Mouse (Mus musculus): ENCODE results near the gene RPS10-NUDT3. TPM values are rescaled to one million over a fixed set of nuclear protein-coding genes. Genes with fewer than 3 reads are reported as not detected.

The RPS10-NUDT3 gene
- polyA plus RNA-seq, 1 experiment from 2014 or later: not detected

DNA sequence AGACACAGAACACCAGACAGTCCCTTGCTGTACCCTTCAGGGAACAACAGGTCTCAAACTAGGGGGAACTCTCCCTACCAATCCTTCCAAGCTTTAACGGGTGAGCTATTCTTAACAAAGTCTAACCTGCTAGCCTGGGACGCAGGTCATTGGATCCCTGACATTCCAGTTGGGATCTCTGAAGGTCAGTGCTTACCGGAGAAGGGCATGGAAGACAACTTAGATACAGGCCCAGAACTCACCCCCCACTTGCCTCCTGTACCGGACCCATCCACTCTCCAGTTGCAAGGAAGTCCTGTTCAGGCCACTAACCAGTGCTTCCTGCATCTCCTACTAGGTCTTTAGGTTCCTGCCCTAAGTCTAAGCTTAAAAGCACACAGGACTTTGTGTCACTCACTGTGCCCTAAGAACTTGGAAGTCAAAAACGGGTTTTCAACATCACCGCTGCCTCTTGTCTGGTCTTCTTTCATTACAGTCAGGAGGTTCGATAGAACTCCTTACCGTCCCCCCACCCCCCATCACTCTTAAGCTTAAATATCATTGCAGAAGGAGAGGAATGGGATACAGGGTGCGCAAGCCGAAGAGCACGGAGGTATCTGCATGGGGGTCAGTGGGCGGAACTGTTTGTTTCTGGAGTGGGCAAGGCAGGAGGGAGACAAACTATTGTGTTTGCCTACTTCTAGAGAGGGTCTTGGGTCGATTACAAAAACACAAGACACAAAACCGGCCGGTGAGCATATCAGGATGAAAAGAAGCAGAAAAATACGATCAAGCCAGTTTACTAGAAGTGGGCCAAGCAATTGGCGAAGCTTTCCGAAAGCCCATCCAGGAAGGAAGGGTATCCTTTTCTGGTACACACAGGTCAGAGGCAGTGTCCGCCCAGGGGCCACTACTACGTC lies 80.7 kb downstream of the RPS10-NUDT3 start:
- ATAC-seq: no peak
- Histone ChIP-seq H3K4me2 (ENCODE audit: low read length) (peak overlapping the region; percentile 81), H3K4me3 (replicated peaks; ENCODE audit: low read length) (no peak overlapping the region), H3K36me3 (ENCODE audit: control insufficient read depth, insufficient read depth) (no peaks in the 10 kb centered on the region), H3K27ac (ENCODE audit: low read length) (no peak overlapping the region), H3K9ac (replicated peaks; ENCODE audit: low read depth, low read length) (peak overlapping the region; percentile 12; the same call in 1 of the 2 replicates), H3K9me3 (ENCODE audit: control insufficient read depth, low read length) (no peaks in the 10 kb centered on the region), H3K4me1 (replicated peaks; ENCODE audit: control insufficient read depth, insufficient read depth, low read length) (peaks cover 33% of the 10 kb centered on the region), H3K27me3 (replicated peaks; ENCODE audit: control insufficient read depth, insufficient read depth, low read length) (no peaks in the 10 kb centered on the region)
- WGBS: 45% methylated on average over 20 of the region's 20 CpGs

DNA sequence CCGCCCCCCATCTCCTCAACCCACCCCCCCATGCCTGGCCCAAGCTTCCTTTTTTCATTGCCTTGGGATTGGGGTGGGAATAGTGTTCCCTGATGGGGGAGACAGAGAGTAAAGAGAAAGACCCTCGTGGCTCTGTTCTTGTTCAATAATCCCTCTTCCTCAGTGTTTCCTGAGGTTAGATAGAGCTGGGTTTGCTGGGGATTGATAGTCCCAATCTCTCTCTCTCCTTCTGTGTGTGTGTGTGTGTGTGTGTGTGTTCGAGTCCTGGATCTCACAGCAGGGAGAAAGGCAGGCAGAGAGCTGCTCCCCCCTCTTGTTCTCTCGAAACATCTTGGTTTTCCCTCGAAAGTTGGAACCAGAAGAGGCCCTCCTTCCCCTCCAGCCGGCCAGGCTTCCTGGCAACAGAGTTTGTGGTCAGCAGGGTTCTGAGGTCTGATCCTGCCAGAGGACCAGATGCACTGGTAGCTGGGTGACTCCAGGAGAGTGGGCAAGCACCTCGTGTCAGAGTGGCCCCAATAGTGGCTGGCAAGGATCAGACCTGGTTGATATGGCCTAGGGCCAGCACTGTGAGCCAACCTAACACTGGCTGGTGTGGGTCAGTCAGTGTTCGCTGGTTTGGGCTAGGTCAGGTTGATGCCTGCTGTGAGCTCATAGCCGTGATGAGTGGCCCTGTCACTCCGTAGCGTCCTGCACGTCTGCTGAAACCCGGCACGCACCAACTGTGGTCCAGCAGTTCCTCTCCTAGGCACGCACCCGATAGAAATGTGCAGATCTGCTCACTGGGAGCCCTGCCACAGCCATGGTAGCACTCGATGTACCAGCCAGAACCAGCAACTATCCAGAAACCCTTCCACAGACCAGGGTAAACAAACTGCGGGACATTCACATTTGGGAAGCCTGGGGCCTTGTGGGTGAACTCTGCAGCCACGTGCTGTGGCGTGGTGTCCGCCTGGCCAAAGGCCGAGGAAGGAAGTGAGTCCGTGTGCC lies 82.5 kb downstream of the RPS10-NUDT3 start:
- Histone ChIP-seq H3K4me2 (ENCODE audit: low read length) (no peak overlapping the region), H3K4me3 (replicated peaks; ENCODE audit: low read length) (no peak overlapping the region), H3K9ac (replicated peaks; ENCODE audit: low read depth, low read length) (no peak overlapping the region), H3K27me3 (replicated peaks; ENCODE audit: control insufficient read depth, insufficient read depth, low read length) (no peaks in the 10 kb centered on the region), H3K9me3 (ENCODE audit: control insufficient read depth, low read length) (no peaks in the 10 kb centered on the region), H3K27ac (ENCODE audit: low read length) (no peak overlapping the region), H3K36me3 (ENCODE audit: control insufficient read depth, insufficient read depth) (no peaks in the 10 kb centered on the region), H3K4me1 (replicated peaks; ENCODE audit: control insufficient read depth, insufficient read depth, low read length) (peaks cover 22% of the 10 kb centered on the region)
- 78% methylated on average over 23 of the region's 23 CpGs for WGBS
- ATAC-seq: no peak

DNA sequence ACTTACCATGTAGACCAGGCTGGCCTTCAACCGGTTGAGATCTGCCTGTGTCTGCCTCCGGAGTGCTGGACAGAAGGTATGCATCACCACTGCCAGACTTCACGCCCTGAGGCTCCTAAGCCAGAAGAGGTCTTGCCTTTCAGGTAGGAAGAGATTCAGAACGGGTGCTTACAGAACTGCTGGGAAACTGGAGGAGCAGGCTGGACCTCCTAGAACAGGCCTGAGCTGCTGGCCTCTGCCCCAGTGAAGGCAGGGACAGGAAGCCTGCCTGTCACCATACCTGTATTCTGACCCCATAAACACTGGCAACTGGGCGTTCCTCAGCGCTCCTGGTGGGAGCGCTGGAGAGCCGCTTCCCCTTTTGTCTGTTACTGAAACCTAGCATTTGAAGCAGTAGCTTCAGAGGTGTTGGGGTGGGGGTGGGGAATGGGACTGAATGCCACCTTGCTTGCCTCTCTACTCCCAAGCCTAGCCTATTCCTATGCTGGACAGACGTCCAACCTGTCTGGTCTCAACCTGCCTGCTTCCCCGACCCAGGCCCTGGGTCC lies 83.6 kb downstream of the RPS10-NUDT3 start:
- Histone ChIP-seq H3K4me3 (replicated peaks; ENCODE audit: low read length) (no peak overlapping the region), H3K4me2 (ENCODE audit: low read length) (no peak overlapping the region), H3K9ac (replicated peaks; ENCODE audit: low read depth, low read length) (no peak overlapping the region), H3K27me3 (replicated peaks; ENCODE audit: control insufficient read depth, insufficient read depth, low read length) (no peaks in the 10 kb centered on the region), H3K27ac (ENCODE audit: low read length) (no peak overlapping the region), H3K9me3 (ENCODE audit: control insufficient read depth, low read length) (no peaks in the 10 kb centered on the region), H3K36me3 (ENCODE audit: control insufficient read depth, insufficient read depth) (no peaks in the 10 kb centered on the region), H3K4me1 (replicated peaks; ENCODE audit: control insufficient read depth, insufficient read depth, low read length) (peaks cover 20% of the 10 kb centered on the region)
- no peak for ATAC-seq
- WGBS: 65% methylated on average over 10 of the region's 10 CpGs

DNA sequence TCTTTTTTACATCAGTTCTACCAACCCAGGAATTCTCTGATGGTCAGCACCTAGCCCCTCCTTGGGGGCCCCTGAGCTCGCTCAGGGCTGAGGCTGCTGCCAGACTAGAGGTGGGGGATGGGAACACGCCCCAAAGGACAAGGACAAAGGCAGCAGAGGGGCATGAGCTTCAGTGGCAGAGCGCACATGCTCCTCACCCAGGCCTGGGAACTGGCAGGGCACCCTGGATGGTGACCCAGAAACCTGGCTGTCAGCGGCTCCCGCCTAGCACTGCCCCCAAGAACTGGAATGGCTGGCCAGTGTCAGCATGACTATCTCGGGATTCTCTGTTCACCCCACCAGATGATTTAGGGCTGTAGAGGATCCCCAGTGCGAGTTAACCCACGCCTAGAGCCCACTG lies 85.8 kb downstream of the RPS10-NUDT3 start:
- no peak for ATAC-seq
- no peak overlapping the region for H3K9ac ChIP-seq (replicated peaks; ENCODE audit: low read depth, low read length)
- H3K4me1 ChIP-seq (replicated peaks; ENCODE audit: control insufficient read depth, insufficient read depth, low read length): peaks cover 7% of the 10 kb centered on the region; the same call in 1 of the 2 replicates
- WGBS: 33% methylated on average over 8 of the region's 8 CpGs
- no peaks in the 10 kb centered on the region for H3K27me3 ChIP-seq (replicated peaks; ENCODE audit: control insufficient read depth, insufficient read depth, low read length)
- no peak overlapping the region for H3K4me3 ChIP-seq (replicated peaks; ENCODE audit: low read length)
- no peaks in the 10 kb centered on the region for H3K36me3 ChIP-seq (ENCODE audit: control insufficient read depth, insufficient read depth)
- H3K27ac ChIP-seq (ENCODE audit: low read length): no peak overlapping the region
- H3K9me3 ChIP-seq (ENCODE audit: control insufficient read depth, low read length): no peaks in the 10 kb centered on the region
- no peak overlapping the region for H3K4me2 ChIP-seq (ENCODE audit: low read length)

DNA sequence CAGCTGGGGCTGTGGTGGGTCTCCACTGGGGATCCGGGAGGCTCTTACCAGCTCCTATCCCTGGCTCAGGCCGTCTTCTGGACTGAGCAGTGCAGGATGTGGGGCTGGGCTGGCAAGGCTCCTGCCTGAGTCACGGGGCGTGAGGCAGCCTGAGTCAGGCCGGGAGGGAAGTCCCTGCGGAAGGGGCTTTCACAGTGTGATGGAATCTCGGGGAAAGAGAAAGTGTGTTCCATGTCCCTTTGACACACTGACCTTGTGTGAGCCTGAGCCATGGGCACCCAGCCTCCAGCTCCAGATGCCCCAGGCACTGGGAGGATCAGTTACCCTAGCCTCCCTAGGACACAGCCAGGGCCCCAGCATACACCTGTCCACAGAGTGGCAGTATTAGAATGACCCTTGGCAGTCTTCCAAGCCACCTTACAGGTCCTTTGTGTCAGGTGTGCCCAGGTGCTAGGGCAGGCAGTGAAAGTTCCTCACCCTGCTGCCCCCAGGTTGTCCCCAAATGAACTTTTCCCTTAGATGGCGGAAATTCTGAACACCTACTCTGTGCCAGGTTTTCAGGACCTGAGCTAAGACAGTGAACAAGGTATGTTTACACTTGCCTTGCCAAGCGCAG lies 87.7 kb downstream of the RPS10-NUDT3 start:
- Histone ChIP-seq H3K4me3 (replicated peaks; ENCODE audit: low read length) (no peak overlapping the region), H3K9me3 (ENCODE audit: control insufficient read depth, low read length) (no peaks in the 10 kb centered on the region), H3K27me3 (replicated peaks; ENCODE audit: control insufficient read depth, insufficient read depth, low read length) (no peaks in the 10 kb centered on the region), H3K9ac (replicated peaks; ENCODE audit: low read depth, low read length) (no peak overlapping the region), H3K36me3 (ENCODE audit: control insufficient read depth, insufficient read depth) (no peaks in the 10 kb centered on the region), H3K27ac (ENCODE audit: low read length) (no peak overlapping the region), H3K4me1 (replicated peaks; ENCODE audit: control insufficient read depth, insufficient read depth, low read length) (peaks cover 7% of the 10 kb centered on the region; the same call in 1 of the 2 replicates), H3K4me2 (ENCODE audit: low read length) (no peak overlapping the region)
- ATAC-seq: no peak
- WGBS: 77% methylated on average over 9 of the region's 9 CpGs

DNA sequence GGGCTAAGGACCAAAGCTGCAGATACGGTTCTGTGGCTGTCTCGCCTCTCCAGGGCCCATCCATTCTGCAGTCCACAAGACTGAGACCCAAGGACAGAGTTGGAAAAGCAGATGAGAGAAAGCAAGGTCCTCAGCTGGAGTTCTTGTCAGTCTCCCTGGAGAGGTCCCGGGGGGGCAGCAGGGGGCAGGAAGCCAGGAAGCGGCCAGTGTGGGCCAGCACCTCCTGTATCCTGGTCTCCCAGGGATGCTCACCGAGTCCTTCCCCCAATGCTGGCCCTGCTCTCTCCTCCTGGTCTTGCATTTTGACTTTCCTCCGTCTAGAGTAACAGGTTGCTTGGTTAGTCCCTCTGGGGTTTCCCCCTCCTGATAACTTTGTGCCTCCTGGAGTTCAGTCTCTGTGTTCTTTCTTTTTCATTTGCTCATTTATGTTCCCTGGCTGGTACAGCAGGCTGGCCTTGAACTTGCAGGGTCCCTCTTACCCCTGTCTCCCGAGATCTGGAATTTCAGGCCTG lies 88.4 kb downstream of the RPS10-NUDT3 start:
- ATAC-seq: no peak
- Histone ChIP-seq H3K9ac (replicated peaks; ENCODE audit: low read depth, low read length) (no peak overlapping the region), H3K4me2 (ENCODE audit: low read length) (no peak overlapping the region), H3K9me3 (ENCODE audit: control insufficient read depth, low read length) (no peaks in the 10 kb centered on the region), H3K27me3 (replicated peaks; ENCODE audit: control insufficient read depth, insufficient read depth, low read length) (no peaks in the 10 kb centered on the region), H3K36me3 (ENCODE audit: control insufficient read depth, insufficient read depth) (no peaks in the 10 kb centered on the region), H3K4me1 (replicated peaks; ENCODE audit: control insufficient read depth, insufficient read depth, low read length) (peaks cover 7% of the 10 kb centered on the region; the same call in 1 of the 2 replicates), H3K27ac (ENCODE audit: low read length) (no peak overlapping the region), H3K4me3 (replicated peaks; ENCODE audit: low read length) (no peak overlapping the region)
- 70% methylated on average over 7 of the region's 7 CpGs for WGBS

DNA sequence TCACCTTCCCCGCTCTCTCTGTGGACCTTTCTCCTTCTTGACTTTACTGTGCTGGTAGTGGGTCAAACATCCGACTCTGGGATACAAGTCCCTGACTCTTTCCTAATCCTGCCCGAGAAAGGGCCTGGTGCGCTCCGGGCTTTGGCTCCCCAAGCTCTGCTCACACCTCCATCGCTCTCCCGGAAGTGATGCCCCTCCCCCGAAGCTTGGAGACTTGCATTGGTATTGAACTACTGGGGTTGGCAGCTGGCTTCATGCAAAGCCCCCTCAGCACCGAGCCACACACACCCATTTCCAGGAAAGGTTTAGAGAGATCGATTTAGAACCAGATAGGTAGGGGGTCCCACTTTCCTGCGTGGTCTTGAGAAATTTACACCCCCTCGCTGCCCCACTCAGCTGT lies 89.0 kb downstream of the RPS10-NUDT3 start:
- 57% methylated on average over 12 of the region's 12 CpGs for WGBS
- Histone ChIP-seq H3K4me3 (replicated peaks; ENCODE audit: low read length) (no peak overlapping the region), H3K27me3 (replicated peaks; ENCODE audit: control insufficient read depth, insufficient read depth, low read length) (no peaks in the 10 kb centered on the region), H3K4me2 (ENCODE audit: low read length) (no peak overlapping the region), H3K9ac (replicated peaks; ENCODE audit: low read depth, low read length) (no peak overlapping the region), H3K9me3 (ENCODE audit: control insufficient read depth, low read length) (no peaks in the 10 kb centered on the region), H3K4me1 (replicated peaks; ENCODE audit: control insufficient read depth, insufficient read depth, low read length) (peaks cover 7% of the 10 kb centered on the region; the same call in 1 of the 2 replicates), H3K27ac (ENCODE audit: low read length) (no peak overlapping the region), H3K36me3 (ENCODE audit: control insufficient read depth, insufficient read depth) (no peaks in the 10 kb centered on the region)
- no peak for ATAC-seq

DNA sequence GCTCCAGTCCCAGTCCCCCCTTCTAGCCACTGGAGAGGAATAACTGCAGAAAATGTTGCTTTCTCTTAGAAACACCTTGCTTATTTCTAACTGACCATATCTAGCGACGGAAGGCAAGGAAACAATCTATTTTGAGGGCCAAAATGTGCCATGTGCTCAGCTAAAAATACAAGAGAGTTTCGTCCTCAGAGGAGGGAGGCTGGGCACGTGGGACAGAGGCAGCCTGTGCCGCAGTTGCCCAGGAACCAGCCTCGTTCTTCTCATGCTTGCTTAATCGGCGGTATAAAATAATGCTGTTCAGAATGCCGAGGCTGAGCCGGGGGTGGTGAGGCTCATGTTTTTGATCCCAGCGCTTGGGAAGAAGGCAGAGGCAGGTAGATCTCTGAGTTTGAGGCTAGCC lies 90.5 kb downstream of the RPS10-NUDT3 start:
- Histone ChIP-seq H3K9me3 (ENCODE audit: control insufficient read depth, low read length) (no peaks in the 10 kb centered on the region), H3K27me3 (replicated peaks; ENCODE audit: control insufficient read depth, insufficient read depth, low read length) (no peaks in the 10 kb centered on the region), H3K9ac (replicated peaks; ENCODE audit: low read depth, low read length) (no peak overlapping the region), H3K36me3 (ENCODE audit: control insufficient read depth, insufficient read depth) (no peaks in the 10 kb centered on the region), H3K4me1 (replicated peaks; ENCODE audit: control insufficient read depth, insufficient read depth, low read length) (peaks cover 7% of the 10 kb centered on the region; the same call in 1 of the 2 replicates), H3K4me2 (ENCODE audit: low read length) (no peak overlapping the region), H3K27ac (ENCODE audit: low read length) (no peak overlapping the region), H3K4me3 (replicated peaks; ENCODE audit: low read length) (no peak overlapping the region)
- 79% methylated on average over 11 of the region's 11 CpGs for WGBS
- no peak for ATAC-seq

Measured in forebrain, embryonic 16.5 days (tissue).